Mouse (Mus musculus) urinary bladder, adult 2 months (tissue): ENCODE data around the gene Ndel1. TPM values are rescaled to one million over a fixed set of nuclear protein-coding genes. Genes with fewer than 3 reads are reported as not detected.
A peak's percentile ranks its signal among the peaks of the same experiment; 100 is the strongest.
"Not testable (repeated sequence)": the region's sequence is repeated elsewhere in the genome, so short reads cannot be mapped to it uniquely, and the experiment has no call there.

ENCODE experiments used
- DNase-seq: peaks from one replicate; pipeline ENCODE4 v3.0.0; 2022; ENCODE audit warnings: low spot score
- polyA plus RNA-seq: library from polyadenylated mRNA; depleted of rRNA; stranded (reverse); fragments of >200 nt; gene quantifications from 2 replicates; pipeline ENCODE4 v1.2.3, GENCODE M21; 2012

Ndel1 gene
- polyA plus RNA-seq, 1 experiment, result 78.7 TPM

- DNase-seq, result no peak
These were observed 19.8 kb downstream of the Ndel1 start for GRCm38 (mm10) chr11:68851644-68852485.

DNA sequence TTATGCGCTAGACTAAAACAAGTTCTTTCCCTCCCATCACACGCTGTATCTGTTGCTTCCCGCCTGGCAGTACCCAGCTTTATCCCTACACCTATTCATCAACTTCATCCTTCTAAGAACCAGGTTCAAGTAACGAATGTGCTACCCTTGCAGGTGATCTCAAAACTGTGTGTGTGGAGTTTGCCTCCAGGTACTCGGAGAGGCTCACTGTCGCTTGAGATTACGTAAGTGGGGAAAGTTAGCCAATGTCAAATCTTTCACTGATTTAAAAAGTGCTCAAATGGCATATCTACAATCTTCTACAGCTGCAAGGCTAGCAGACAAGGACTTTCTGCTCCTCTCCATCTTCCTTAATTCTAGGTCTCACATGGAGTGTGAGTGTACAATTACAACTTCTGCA is 20.8 kb downstream of the Ndel1 start:
- no peak for DNase-seq

GRCm38 (mm10) chr11:68839606-68840005 is 32.1 kb downstream of the Ndel1 start:
- no peak for DNase-seq

DNA sequence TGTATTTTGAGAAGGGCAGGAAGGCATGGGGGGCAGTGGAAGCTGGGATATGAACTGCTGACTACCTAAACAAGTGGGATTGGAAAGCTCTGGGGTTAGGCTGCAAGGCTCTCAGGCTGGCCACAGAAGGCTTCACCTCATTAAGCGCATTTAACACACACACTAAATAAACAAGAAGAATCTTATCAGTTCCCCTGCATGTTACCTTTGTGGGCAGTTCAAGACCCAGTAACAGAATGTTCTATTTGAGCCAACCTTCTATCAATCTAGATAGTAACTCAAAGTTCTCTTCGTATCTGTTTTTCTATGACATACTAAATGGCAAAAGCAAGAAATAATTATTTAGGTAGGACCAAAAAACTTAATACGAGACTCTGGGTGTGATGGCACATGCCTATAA is 36.6 kb downstream of the Ndel1 start:
- DNase-seq, result no peak

DNA sequence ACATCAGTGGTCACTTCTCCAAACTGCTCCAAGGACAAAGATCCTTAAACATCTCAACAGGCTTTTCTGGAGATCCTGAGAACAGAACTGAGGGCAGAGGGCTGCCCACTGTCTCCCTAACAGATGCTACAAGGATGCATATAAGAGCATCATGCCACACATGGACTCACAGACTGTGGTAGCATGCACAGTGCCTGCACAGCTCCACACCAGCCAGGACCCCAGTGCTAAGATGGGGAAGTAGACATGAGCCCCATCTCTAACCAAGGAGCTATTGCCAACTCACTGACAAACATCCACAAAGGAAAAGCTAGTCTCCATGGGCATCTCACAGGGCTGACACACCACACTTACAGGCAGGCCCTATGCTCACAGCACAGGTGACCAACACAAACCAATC is 38.1 kb downstream of the Ndel1 start:
- DNase-seq, result no peak

- DNase-seq, result no peak
These were observed 38.9 kb downstream of the Ndel1 start for GRCm38 (mm10) chr11:68832793-68833192.

GRCm38 (mm10) chr11:68831580-68831979 is 40.1 kb downstream of the Ndel1 start:
- not testable (repeated sequence) for DNase-seq

GRCm38 (mm10) chr11:68826735-68827134 is 44.9 kb downstream of the Ndel1 start:
- no peak for DNase-seq

DNA sequence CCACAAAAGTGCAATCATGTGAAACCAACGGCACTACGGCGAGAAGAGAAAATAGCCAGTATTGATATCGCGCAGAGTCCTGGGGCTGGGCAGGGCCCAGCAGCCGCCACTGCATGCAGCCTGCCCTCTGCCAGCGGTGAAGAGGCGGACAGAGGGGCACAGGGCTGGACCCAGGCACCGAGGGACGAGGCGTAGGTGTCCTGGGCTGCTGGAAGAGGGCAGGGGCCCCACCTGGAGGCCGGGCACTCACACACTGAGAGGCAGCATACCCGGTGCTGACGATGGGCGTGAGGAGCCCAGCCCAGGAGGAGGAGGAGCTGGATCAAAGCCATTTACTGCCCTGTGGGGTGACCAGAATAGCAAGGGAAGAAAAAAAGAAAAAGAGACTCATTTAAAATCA is 49.3 kb downstream of the Ndel1 start:
- DNase-seq, result no peak

GRCm38 (mm10) chr11:68819226-68819805 is 52.3 kb downstream of the Ndel1 start:
- DNase-seq, result no peak

GRCm38 (mm10) chr11:68818416-68818815 is 53.2 kb downstream of the Ndel1 start:
- DNase-seq, result no peak

- no peak for DNase-seq
These were observed 59.6 kb downstream of the Ndel1 start for GRCm38 (mm10) chr11:68811881-68812577.

DNA sequence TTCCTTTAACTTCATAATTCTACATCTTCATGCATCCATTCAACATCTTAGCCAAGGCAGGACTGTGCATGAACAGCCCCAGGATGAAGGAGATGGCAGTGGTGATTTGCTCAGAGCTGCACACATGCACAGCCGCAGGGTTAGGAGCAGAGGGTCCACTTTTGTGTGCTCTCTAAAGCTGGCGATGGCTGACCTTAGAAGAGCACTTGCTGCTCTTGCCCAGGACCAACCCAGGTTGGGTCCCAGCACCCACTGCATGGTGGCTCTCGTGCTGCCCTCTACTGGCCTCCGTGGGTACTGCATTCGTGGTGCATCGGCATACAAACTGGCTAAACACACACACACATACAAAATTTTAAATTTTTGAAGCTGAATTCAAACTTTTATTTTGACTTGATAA is 63.9 kb downstream of the Ndel1 start:
- DNase-seq, result peak; percentile 50

GRCm38 (mm10) chr11:68805148-68805547 is 66.5 kb downstream of the Ndel1 start:
- DNase-seq, result no peak

DNA sequence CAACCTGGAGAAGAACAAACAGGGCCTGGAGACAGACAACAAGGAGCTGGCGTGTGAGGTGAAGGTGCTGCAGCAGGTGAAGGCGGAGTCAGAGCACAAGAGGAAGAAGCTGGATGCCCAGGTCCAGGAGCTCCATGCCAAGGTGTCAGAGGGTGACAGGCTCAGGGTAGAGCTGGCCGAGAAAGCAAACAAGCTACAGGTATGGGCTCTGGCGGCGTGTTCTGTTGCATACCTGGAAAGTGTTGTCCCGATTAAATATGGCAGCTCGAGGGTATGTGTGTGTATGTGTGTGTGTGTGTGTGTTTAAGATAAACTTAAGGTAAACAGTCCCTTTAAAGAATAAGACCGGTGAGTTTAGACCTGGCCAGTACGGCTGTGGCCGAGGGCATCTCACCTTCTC is 73.4 kb downstream of the Ndel1 start:
- no peak for DNase-seq

DNA sequence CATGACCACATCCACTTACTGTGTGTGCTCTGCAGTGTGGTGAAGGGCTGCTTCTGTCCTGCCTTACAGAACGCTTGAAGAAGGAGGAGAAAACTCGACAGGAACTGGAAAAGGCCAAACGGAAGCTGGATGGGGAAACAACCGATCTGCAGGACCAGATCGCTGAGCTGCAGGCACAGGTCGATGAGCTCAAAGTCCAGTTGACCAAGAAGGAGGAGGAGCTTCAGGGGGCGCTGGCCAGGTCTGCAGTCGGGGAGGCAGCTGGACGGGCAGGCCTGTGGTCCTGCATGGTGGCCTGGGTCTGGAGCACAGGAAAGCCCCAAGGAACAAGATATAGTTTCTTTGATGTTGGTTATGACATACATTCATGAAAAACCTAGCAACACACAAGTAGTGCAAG is 79.9 kb downstream of the Ndel1 start:
- no peak for DNase-seq

- DNase-seq, result no peak
These were observed 80.9 kb downstream of the Ndel1 start for GRCm38 (mm10) chr11:68790720-68791119.

DNA sequence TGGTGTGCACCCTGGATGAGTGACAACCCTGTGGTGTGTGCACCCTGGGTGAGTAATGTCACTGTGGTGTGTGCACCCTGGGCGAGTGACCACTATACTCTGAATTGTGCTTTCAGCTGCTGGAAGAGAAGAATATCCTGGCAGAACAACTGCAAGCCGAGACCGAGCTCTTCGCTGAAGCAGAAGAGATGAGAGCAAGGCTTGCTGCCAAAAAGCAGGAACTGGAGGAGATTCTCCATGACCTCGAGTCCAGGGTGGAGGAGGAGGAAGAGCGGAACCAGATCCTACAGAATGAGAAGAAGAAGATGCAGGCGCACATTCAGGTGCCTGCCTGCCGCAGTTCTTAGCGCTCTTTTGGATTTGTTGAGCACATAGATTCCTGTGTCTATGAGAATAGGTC is 84.4 kb downstream of the Ndel1 start:
- DNase-seq, result no peak

DNA sequence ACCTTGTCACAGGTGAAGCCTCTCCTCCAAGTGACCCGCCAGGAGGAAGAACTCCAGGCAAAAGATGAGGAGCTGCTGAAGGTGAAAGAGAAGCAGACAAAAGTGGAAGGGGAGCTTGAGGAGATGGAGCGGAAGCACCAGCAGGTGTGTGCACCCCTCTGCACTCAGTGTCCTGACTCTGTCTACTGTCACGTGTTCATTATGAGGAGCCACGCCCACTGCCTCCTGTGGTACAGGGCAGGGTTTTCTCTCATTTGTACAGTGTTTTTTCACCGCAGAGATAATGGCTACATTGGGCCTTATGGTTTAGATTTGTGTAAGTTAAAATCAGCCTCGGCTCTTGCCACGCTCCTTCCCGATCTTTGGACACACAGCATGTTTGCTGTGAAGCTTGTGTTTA is 85.8 kb downstream of the Ndel1 start:
- no peak for DNase-seq

DNA sequence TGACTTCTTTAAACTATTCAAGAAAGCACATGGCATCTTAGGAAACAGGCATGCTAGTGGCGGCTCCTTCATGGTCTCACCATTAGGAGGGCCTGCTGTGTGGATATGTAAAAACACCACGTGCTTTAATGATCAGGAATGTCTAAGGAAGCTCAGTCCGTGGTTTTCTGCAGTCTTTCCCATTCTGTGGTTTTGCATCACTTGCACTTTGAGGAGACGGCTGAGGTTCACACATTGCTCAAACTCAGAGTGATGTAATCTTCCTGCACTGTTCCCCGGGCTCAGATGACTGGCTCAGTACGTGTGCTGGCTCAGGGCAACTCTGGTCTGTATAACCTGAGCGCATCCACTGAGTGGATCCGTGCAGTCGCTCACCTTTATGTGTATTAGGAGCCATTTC is 89.3 kb downstream of the Ndel1 start:
- no peak for DNase-seq

GRCm38 (mm10) chr11:68780466-68781114 is 91.1 kb downstream of the Ndel1 start:
- no peak for DNase-seq

DNA sequence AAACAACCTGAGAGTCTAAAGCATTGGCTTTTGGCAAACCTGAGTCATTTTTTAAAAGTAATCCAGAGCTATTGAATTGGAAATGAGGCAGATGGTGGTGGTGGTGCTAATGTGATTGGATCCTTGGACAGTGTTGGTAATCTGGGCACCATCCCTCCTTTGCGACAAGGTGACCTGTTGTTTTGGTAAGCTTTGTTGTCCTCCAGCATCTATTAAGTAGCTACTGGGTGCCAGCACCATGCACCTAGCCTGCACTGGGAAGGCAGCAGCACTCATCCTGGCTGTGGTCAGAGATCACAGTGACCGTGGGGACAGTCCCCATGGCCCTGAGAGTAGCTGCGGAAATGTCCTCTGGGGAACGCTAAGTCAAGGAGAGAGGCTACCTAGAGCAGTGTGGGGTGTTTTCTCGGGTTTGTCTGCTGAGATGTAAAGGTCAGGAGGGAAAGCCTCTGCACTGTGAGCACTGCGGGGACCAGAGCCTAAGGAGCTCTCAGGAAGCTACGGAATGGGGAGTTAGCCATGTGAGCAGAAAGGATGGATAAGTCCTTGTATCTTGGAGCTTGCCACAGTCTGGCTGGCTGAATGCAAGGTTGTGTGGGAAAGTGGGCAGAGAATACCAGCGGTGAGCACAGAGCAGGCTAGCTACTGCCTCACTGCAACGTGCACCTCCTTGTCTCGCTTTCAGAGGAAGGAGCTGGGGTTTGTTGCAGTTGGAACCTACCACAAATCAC is 91.8 kb downstream of the Ndel1 start:
- DNase-seq, result no peak
